Mouse (Mus musculus) lung, adult 10 weeks (tissue): ENCODE measurements around the gene Pou4f1. TPM values are rescaled to one million over a fixed set of nuclear protein-coding genes. Genes with fewer than 3 reads are reported as not detected.

ENCODE experiments used
- polyA plus RNA-seq: library from polyadenylated mRNA; stranded (reverse); fragments of 350-450 nt; fragmentation: Illumina TruSeq; extraction: RNeasy Lipid Tissue Mini Kit (QIAGEN cat#74804); gene quantifications from one replicate; pipeline ENCODE4 v1.2.3, GENCODE M21; 2014; ENCODE audit warnings: low read depth, low replicate concordance; ENCODE audit not compliant: insufficient read depth

The Pou4f1 gene
- 0.12 TPM for polyA plus RNA-seq

GRCm38 (mm10) chr14:104467966-104468622, at the start of gene Pou4f1:
Pou4f1 (minus strand) TSS chr14:104467999.

Other genes with a start within 250 kb of the Pou4f1 start
- 3.4 TPM for gene Rnf219, start 54.6 kb upstream of the Pou4f1 start, polyA plus RNA-seq